Mouse (Mus musculus) heart, embryonic 15.5 days (tissue): ENCODE measurements around the gene Rbpj. TPM values are rescaled to one million over a fixed set of nuclear protein-coding genes. Genes with fewer than 3 reads are reported as not detected.

ENCODE experiments used
- ATAC-seq: fragments of 200-750 bp; cut with Nextera tagmentation; replicated peaks from 2 replicates; pipeline ENCODE4 v1.8.0; 2017; ENCODE audit warnings: low read depth, moderate TSS enrichment; ENCODE audit not compliant: insufficient number of reproducible peaks, insufficient read depth, low FRiP score
- H3K27ac ChIP-seq: fragments of 300-500 bp; sonication (generic); 2 replicates; pipeline ENCODE4 v1.5.1; 2015; ENCODE audit warnings: mild to moderate bottlenecking, inconsistent platforms
- H3K27me3 ChIP-seq: fragments of 300-500 bp; sonication (generic); 2 replicates; pipeline ENCODE4 v1.6.1; 2015; ENCODE audit warnings: inconsistent platforms
- H3K36me3 ChIP-seq: fragments of 300-500 bp; sonication (generic); 2 replicates; pipeline ENCODE4 v1.6.1; 2015; ENCODE audit warnings: mild to moderate bottlenecking, inconsistent platforms
- H3K4me1 ChIP-seq: fragments of 300-500 bp; sonication (generic); replicated peaks from 2 replicates; pipeline ENCODE4 v1.6.1; 2015; ENCODE audit warnings: inconsistent platforms
- H3K4me2 ChIP-seq: fragments of 300-500 bp; sonication (generic); 2 replicates; pipeline ENCODE4 v1.6.1; 2015; ENCODE audit warnings: inconsistent platforms, mild to moderate bottlenecking, moderate library complexity
- H3K4me3 ChIP-seq: fragments of 300-500 bp; sonication (generic); 2 replicates; pipeline ENCODE4 v1.5.1; 2015; ENCODE audit warnings: mild to moderate bottlenecking, inconsistent platforms
- H3K9ac ChIP-seq: fragments of 300-500 bp; sonication (generic); 2 replicates; pipeline ENCODE4 v1.6.1; 2015; ENCODE audit warnings: mild to moderate bottlenecking, inconsistent platforms
- H3K9me3 ChIP-seq: fragments of 300-500 bp; sonication (generic); replicated peaks from 2 replicates; pipeline ENCODE4 v1.6.1; 2016; ENCODE audit warnings: inconsistent platforms
- WGBS: fragments of 180-500 bp; shearing (Covaris S2); methylation state at CpG from one replicate; pipeline ENCODE4 v1.1.7; 2015; ENCODE audit warnings: mixed read lengths; 5-methylcytosine and 5-hydroxymethylcytosine counted together
- polyA plus RNA-seq: library from polyadenylated mRNA; unstranded; fragments of >200 nt; fragmentation: Nextera tagmentation; extraction: Ambion mirVana; gene quantifications from 2 replicates; pipeline ENCODE4 v1.2.1, GENCODE M21; 2015

The Rbpj gene
- polyA plus RNA-seq, 1 experiment from 2014 or later = 17.0 TPM

DNA sequence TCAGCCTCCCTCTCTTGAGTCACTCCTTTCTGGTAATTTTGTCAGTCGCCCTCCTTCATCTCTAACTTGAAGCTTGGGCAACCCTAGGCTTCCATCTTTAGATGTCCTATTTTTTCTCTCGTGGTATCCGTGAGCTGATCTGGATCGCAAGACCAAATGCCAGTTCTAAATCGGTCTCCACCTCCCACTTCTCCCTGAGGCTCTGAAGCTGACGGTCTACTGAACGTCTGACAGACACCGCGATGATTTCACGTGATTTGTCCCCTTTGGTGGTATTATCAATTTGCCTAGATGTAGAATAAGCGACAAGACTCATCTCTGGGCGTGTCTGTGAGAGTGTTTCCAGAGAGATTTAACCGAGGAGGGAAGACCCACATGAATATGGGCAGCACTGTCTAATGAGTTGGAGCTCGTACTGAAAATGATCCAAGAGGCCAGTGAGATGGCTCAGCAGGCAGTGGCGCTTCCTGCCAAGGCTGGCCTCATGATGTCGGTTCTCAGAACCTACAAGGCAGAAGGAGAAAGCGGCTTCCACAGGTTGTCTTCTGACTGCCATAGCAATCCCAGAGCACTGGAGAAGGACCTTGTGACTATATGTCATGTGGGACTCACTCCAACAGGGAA is 28.7 kb downstream of the Rbpj start:
- WGBS = 81% methylated on average over 17 of the region's 17 CpGs
- no peaks in the 10 kb centered on the region for H3K27me3 ChIP-seq
- H3K4me3 ChIP-seq = no peak overlapping the region
- no peak for ATAC-seq
- H3K4me2 ChIP-seq = no peak overlapping the region
- H3K9ac ChIP-seq = no peak overlapping the region
- no peaks in the 10 kb centered on the region for H3K4me1 ChIP-seq
- H3K36me3 ChIP-seq = no peaks in the 10 kb centered on the region
- H3K27ac ChIP-seq = no peak overlapping the region
- H3K9me3 ChIP-seq = no peaks in the 10 kb centered on the region

DNA sequence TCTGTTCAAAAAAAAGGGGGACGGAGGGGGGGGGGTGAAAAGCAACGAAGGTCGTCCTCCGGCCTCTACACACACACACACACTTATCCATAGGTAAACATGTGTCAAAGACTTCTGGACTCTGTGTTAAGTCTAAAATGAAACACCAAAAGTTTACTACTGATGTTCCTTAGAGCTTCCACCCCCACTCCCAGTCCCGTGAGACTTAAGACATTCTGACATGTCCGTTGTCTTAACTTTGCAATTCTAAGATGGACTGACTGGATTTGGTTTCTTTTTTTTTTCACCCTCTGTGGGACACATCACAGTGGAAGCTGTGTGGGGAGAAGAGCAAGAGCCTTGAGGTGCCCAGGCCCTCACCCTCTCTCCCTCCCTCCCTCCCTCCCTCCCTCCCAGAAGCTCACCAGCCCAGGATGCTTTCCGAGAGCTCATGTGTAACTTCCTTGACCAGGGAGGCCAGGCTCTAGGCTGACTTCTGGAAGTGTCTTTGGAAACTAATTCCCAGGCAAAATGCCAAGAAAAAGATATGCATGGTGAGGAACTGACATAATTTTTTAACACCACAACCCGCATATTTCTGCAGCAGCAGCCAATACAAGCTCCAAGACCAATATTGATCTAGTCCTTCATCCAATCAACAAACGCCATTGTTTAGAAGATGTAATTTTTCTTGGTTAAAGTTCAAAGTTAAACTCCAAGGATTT is 31.0 kb downstream of the Rbpj start:
- no peak overlapping the region for H3K9ac ChIP-seq
- H3K4me1 ChIP-seq = no peaks in the 10 kb centered on the region
- no peak overlapping the region for H3K4me3 ChIP-seq
- H3K36me3 ChIP-seq = no peaks in the 10 kb centered on the region
- ATAC-seq = peak; percentile 55; the same call in 1 of the 2 replicates
- H3K4me2 ChIP-seq = no peak overlapping the region
- H3K27me3 ChIP-seq = no peaks in the 10 kb centered on the region; the same call in 1 of the 2 replicates
- H3K27ac ChIP-seq = no peak overlapping the region
- 54% methylated on average over 9 of the region's 9 CpGs for WGBS
- H3K9me3 ChIP-seq = no peaks in the 10 kb centered on the region

DNA sequence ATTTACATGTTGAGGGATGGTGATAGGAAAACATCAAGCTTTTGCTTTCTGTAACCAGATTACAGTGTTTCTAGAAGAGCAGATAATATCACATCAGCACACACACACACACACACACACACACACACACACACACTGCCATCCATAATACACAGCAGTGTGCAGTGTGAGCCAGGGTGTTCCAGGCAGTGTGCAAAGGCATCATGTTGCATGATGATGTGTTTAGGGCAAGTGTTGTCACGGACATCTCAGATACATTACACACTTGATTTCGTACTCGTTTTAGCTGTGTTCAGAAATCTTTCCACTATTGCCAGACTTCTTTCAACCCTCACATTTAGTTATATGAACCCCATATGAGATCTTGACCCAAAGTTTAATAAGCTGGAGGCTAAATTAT is 33.6 kb downstream of the Rbpj start:
- H3K27ac ChIP-seq = no peak overlapping the region
- ATAC-seq = no peak
- WGBS = 64% methylated on average over 3 of the region's 3 CpGs

DNA sequence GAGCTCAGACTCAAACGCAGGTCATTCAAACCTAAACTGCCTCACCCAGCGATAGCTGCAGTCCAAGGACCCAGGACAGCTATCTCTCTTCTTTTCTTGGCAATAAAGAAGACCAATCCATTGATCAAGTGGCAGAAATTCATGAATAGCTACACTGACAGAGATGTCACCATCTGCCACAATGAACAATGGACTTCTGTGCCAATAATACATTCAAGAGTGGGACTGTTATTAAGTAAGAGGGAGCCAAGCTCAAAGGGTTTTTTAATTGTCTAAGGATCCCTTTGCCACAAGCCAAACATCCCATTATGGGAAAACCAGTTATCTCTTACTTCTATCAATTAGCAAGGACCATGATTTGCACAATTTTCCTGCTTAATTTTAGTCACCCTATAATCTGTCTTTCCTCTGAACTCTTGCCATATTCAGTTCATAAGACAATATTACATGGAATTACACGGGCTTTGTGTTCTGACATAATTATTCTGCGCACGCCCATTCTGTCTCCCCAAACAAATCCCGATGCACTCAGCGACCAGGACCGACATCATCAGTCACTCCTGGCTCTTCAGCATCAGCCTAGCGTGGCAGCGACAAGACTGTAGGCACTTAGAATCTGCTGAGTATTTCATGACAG is 34.7 kb downstream of the Rbpj start:
- Histone ChIP-seq H3K4me3 (no peak overlapping the region), H3K4me1 (no peaks in the 10 kb centered on the region), H3K27ac (no peak overlapping the region), H3K9me3 (no peaks in the 10 kb centered on the region), H3K36me3 (no peaks in the 10 kb centered on the region), H3K4me2 (no peak overlapping the region), H3K9ac (no peak overlapping the region), H3K27me3 (no peaks in the 10 kb centered on the region; the same call in 1 of the 2 replicates)
- WGBS = 73% methylated on average over 10 of the region's 10 CpGs
- ATAC-seq = no peak

More for the DNA sequence above, 33.6 kb downstream of the Rbpj start:
- Histone ChIP-seq H3K9ac (no peak overlapping the region), H3K4me3 (no peak overlapping the region), H3K9me3 (no peaks in the 10 kb centered on the region), H3K36me3 (no peaks in the 10 kb centered on the region), H3K4me1 (no peaks in the 10 kb centered on the region), H3K4me2 (no peak overlapping the region), H3K27me3 (no peaks in the 10 kb centered on the region; the same call in 1 of the 2 replicates)

DNA sequence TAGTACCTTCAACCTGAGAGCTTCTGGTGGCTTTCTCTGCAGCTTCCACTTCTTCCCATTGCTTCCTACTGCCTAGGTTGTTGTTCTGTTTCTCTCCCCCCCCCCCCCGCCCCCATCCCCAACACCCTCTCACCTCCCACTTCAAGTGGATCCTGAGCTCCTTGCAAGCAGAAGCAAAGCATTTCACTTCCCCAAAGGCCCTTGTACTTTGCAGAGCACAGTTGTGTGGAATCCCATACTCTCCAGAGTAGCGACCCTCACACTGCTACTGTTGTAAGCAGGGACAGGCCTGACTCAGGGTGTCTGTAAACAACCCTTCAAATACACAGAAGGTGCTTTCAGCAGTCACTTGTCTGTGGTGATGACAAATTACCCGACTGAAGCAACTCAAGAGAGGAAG is 37.3 kb downstream of the Rbpj start:
- no peak for ATAC-seq
- H3K9ac ChIP-seq = no peak overlapping the region
- peaks cover 2% of the 10 kb centered on the region; the same call in 1 of the 2 replicates for H3K27me3 ChIP-seq
- H3K9me3 ChIP-seq = no peaks in the 10 kb centered on the region
- H3K27ac ChIP-seq = no peak overlapping the region
- 46% methylated on average over 3 of the region's 3 CpGs for WGBS
- no peaks in the 10 kb centered on the region for H3K4me1 ChIP-seq
- no peak overlapping the region for H3K4me3 ChIP-seq
- H3K36me3 ChIP-seq = no peaks in the 10 kb centered on the region
- H3K4me2 ChIP-seq = no peak overlapping the region

DNA sequence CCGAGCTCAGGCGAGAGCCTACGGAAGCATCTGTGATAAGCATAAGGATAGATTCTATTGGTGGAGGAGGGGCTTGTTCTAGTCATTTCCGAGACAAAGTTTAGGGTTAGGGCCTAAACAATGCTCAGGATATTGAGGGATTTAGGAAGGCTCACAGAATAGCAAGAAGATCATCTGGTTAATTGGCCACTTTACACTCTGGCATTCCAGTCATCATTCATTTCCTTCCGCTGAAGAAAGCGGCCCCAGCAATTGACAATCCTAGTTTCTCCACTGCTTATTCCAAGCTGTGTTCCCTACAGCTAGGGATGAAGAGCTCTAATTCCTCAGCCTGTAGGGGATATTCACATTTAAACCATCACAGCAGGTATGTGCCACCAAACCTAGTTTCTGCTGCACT is 39.8 kb downstream of the Rbpj start:
- H3K4me3 ChIP-seq = no peak overlapping the region
- peaks cover 2% of the 10 kb centered on the region; the same call in 1 of the 2 replicates for H3K27me3 ChIP-seq
- H3K27ac ChIP-seq = no peak overlapping the region
- ATAC-seq = no peak
- no peak overlapping the region for H3K4me2 ChIP-seq
- no peak overlapping the region for H3K9ac ChIP-seq
- 73% methylated on average over 6 of the region's 6 CpGs for WGBS
- H3K9me3 ChIP-seq = no peaks in the 10 kb centered on the region
- H3K36me3 ChIP-seq = no peaks in the 10 kb centered on the region
- peaks cover 3% of the 10 kb centered on the region; the same call in 1 of the 2 replicates for H3K4me1 ChIP-seq

DNA sequence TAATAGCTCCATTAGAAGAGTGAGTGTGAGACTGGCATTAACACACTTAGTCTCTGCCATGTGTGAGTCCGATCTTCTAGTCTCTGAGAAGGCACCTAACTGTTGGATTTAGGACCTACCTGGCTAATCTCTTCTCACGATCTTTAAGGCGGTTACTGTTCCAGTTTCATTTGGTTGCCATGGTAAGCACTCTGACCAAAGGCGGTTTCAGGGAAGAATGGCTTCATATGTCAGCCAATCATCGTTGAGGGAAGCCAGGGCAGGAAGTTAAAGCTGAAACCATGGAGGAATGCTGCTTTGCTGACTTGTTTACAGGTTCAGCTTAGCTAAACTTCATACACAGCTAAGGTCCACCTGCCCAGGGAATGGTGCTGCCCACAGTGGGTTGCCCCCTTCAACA is 41.4 kb downstream of the Rbpj start:
- no peak overlapping the region for H3K4me2 ChIP-seq
- H3K9ac ChIP-seq = no peak overlapping the region
- H3K4me3 ChIP-seq = no peak overlapping the region
- peaks cover 5% of the 10 kb centered on the region; the same call in 1 of the 2 replicates for H3K27me3 ChIP-seq
- WGBS = 73% methylated on average over 5 of the region's 5 CpGs
- ATAC-seq = no peak
- H3K9me3 ChIP-seq = no peaks in the 10 kb centered on the region
- H3K27ac ChIP-seq = no peak overlapping the region
- peaks cover 3% of the 10 kb centered on the region; the same call in 1 of the 2 replicates for H3K4me1 ChIP-seq
- H3K36me3 ChIP-seq = no peaks in the 10 kb centered on the region

DNA sequence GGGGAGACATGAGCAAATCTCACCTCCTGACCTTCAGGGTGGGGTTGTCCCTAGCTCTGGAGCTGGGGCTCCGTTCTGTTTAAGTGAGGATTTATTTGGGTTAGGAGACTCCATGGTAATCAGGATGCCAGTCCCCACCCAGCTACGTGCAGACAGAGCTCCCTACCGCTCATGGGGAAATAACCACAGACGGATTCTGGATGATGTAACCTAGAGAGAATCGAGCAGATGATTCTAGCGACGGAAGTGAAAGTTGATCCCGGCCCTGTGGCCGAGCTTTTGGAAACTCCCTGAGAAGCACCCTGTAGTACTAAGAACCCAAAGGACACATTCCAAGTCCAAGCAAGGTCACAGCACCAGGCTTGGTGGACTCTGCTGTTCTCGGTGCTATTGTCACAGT is 43.5 kb downstream of the Rbpj start:
- Histone ChIP-seq H3K9me3 (no peaks in the 10 kb centered on the region), H3K4me3 (no peak overlapping the region), H3K4me1 (peaks cover 3% of the 10 kb centered on the region; the same call in 1 of the 2 replicates), H3K27me3 (peaks cover 5% of the 10 kb centered on the region; the same call in 1 of the 2 replicates), H3K4me2 (no peak overlapping the region), H3K9ac (no peak overlapping the region), H3K36me3 (no peaks in the 10 kb centered on the region), H3K27ac (no peak overlapping the region)
- 55% methylated on average over 10 of the region's 10 CpGs for WGBS
- ATAC-seq = no peak

DNA sequence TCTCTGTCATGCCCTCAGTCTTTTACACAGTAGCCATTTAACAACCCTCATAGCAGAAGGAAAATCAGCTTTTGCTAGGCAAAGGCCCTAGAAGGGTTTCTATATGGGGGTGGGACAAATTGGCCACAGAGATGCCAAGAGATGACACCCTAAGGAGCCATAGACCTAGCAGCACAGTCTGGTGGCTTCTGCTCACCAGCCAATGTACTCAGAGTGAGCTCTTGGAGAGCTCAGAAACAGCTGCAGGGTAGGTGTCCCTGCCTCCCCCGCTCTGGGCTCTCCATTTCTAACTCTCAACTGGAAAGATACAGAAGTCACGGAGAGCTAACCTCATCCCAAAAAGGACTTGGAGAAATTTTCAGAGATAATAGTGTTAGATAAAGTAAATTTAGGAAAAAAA is 44.0 kb downstream of the Rbpj start:
- no peak for ATAC-seq
- 83% methylated on average over 2 of the region's 2 CpGs for WGBS
- H3K27me3 ChIP-seq = peaks cover 5% of the 10 kb centered on the region; the same call in 1 of the 2 replicates
- H3K4me3 ChIP-seq = no peak overlapping the region
- H3K9ac ChIP-seq = no peak overlapping the region
- no peaks in the 10 kb centered on the region for H3K9me3 ChIP-seq
- no peaks in the 10 kb centered on the region for H3K36me3 ChIP-seq
- H3K27ac ChIP-seq = no peak overlapping the region
- H3K4me2 ChIP-seq = no peak overlapping the region
- peaks cover 3% of the 10 kb centered on the region; the same call in 1 of the 2 replicates for H3K4me1 ChIP-seq

DNA sequence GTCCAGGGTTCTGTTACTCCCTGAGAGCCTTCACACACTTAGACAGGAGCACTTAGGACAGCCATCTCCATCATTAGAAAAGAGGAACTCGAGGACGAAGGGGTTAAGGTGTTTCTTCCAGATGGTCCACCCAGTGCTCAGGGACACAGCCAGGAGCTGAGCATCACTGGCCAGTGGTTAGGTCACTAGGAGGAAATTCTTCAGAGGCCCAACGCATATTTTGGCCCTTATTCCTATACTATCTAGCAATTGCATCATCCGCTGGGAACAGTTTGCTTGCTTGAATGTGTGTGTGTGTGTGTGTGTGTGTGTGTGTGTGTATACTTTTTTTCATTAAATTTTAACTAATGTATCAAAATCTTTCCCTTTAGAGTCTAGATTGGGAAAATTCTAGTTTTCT is 45.5 kb downstream of the Rbpj start:
- Histone ChIP-seq H3K27me3 (peaks cover 6% of the 10 kb centered on the region; the same call in 1 of the 2 replicates), H3K4me1 (peaks cover 3% of the 10 kb centered on the region; the same call in 1 of the 2 replicates), H3K27ac (no peak overlapping the region), H3K9ac (no peak overlapping the region), H3K4me3 (no peak overlapping the region), H3K36me3 (no peaks in the 10 kb centered on the region), H3K4me2 (no peak overlapping the region), H3K9me3 (no peaks in the 10 kb centered on the region)
- peak; percentile 55; the same call in 1 of the 2 replicates for ATAC-seq
- 63% methylated on average over 4 of the region's 4 CpGs for WGBS

DNA sequence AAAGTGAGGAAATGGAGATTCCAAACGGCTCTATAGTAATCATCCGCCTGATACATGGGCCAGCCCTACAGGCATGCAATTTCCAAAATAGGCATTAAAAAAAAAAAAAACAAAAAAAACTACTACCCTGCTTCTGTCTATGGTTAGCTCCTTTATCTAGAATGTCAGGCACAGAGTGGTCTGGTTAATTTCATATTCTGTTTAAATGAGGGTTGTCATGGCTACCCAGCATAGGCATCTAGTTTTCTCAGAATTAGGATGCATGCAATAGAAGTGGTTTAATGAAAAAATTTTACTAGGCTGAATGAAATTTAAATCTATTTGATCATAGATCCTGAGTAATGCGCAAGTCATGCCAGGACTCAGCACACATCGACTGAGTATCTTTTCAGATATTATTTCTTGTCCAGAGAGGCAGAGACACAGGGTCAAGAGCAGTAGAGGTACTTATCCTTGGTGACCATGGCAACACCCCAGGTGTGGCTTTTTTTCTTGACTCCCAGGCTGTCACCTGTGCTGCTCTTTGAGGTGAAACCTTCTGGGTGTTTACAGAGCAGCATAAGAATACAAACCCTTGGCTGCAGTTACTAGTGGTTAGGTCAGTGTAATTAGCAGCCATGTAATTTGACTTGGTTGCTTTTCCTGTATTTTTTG is 49.1 kb downstream of the Rbpj start:
- WGBS = 48% methylated on average over 4 of the region's 4 CpGs
- no peak for ATAC-seq
- no peak overlapping the region for H3K27ac ChIP-seq

More for the DNA sequence above, 49.1 kb downstream of the Rbpj start:
- no peak overlapping the region for H3K4me2 ChIP-seq
- H3K27me3 ChIP-seq = peaks cover 12% of the 10 kb centered on the region; the same call in 1 of the 2 replicates
- no peaks in the 10 kb centered on the region for H3K4me1 ChIP-seq
- no peaks in the 10 kb centered on the region for H3K36me3 ChIP-seq
- no peak overlapping the region for H3K9ac ChIP-seq
- H3K4me3 ChIP-seq = no peak overlapping the region
- no peaks in the 10 kb centered on the region for H3K9me3 ChIP-seq
